Mouse (Mus musculus) CD8-positive naive resting alpha-beta T cell, adult 2 months (primary cell): ENCODE data around the gene Prokr2.

Experiments
- DNase-seq, 2 experiments: peaks; one replicate each; pipeline ENCODE4 v3.0.0; 2022; ENCODE audit warnings: low read depth in 2 of 2, low spot score in 2 of 2

The Prokr2 gene

DNA sequence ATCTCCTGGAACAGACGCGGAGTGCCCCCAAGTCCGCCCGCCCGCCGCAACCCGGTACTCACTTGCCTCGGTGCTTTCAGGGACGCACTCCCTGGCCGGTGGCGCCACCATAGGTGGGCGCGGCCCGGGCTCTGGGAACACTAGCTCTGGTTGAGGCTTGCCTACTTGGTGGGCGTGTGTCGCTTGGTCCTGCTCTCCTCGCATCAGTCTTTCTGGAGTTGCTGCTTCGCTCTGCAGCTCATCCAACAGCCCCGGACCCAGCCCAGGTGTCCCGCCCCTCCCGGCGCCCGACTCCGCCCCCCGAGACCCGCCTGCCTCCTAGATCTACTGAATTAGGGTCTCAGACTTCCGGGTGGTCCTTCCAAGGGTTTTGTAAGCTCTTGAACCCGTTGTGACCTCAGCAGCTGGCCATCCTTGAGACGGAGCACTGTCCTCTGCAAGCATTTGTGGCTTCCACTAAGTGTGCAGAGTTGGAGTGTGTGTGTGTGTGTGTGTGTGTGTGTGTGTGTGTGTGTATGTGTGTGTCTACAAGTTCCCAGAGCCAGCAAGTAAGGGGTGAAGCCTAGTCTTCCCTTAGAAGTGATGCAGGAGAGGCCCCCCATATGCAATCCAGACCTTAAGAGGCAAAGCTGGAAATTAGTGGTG lies at the start of gene Prokr2:
Prokr2 (minus strand) TSS at position 254 of the 645 bp plus-strand sequence.
- DNase-seq = no peak

DNA sequence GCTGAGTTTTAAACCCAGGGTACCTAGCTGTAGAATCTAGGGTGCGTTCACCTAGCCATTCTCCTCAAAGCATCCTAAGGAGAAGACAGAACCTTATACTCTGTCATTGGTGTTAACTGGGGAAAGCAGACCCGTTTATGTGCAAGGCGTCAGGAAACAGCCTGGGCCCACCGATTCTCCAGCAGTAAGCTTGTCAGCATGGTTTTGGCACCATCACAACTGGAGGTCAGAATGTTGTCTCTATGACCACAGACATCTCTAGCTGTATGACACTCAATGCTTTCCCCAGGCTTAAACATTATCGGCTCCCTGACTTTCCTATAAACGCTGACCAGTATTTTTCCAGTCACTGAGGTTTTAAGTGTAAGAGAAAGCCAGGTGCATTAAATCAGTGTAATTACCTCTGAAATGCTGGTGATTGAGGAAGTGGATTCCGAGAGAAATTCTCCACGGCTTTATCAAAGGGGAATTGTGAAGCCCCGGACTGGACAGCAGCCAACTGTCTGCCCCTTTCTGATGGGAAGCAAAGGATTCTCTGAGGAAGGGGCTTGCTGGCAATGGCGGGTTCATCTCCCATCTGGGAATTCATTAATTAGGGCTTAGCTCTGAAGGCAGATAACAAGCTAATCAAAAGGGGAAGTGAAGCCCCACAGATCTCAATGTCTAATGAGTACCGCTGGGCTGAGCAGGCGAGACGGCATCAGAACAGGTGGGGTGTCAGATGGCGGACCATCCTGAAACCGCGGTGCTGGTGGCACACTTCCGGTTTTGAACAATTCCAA lies 42.1 kb upstream of the Prokr2 start:
- no peak for DNase-seq

DNA sequence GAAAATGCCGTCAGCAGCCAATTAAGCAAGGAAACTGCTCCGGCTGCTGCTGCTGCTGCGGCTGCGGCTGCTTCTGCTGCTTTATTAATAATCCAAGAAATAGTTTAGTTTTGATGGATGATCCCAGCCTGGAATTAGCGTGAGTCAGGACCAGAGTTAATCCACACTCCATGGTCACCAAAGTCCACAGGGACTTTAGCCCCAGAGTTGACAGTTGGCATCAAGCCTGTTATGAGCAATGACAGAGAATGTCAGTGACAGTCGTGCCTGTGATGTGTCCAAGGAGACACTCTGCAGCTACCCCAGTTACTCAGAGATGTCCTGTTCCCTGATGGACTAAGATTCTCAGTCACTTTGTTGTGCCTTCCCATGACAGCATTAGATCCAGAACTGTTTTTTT lies 40.3 kb upstream of the Prokr2 start:
- DNase-seq = no peak

DNA sequence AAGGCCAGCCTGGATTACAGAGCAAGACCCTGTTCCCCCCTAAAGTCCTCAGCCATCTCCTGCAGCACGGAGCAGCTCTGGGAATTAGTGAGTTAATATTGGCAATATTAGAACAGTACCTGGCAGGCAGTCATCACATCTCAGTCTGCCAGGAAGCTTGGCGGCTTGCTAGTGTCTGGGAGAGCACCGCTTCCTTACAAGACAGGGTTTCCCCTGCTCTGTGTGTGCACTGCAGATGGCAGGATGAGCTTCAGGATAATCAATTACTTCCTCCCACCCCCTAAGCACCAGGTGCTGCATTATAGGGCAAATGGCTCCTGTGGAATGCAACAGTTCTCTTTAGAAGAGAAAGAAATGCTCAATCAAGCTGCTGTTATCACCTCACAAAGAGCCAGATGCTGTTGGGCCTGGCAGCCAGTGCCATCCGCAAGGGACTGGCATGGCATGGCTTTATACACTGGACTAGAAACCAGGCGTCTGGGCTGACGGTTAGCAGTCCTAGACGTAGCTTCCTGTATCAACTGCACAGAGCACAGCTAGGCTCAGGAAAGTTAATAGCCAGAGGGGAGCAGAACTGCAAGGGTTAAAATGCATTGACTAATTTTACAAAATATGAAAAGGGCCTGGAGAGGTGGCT lies 38.3 kb upstream of the Prokr2 start:
- DNase-seq = no peak

DNA sequence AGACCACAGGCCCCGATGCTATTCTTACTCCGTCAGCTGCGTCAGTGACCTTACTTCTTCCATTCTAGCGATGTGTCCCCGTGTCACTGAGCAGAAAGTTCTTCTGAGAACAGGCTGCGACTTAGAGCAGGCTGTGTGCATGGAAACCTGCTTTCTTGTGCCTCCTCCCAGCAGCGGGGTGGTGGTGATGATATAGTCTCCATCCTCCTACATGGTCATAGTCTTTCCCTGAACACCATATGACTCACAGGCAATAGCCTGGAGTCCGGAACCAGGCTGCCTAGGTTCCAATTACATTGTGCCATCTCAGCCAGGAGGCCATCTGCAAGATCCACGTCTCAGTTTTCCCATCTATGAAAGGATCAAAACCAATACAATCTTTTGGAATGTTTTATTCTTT lies 37.6 kb upstream of the Prokr2 start:
- no peak for DNase-seq

DNA sequence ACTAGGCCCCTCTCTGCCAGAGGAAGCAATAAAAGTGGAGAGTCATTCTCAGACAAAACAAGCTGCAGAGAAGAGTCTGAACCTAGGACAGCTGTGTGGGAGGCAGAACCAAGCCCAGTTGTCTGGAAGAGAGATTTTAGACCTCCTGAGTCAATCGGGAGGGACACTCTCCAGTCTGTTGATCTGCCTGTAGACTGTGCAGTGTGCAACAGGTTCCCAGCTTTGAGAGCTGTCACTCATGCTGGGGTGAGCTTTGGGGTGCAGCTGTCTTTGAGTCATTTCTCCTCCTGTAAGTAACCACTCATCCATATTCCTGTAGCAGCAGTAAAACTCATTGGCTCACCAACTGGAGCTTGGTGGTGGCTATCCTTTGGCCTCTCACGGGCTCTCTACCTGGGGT lies 33.2 kb upstream of the Prokr2 start:
- DNase-seq = no peak

DNA sequence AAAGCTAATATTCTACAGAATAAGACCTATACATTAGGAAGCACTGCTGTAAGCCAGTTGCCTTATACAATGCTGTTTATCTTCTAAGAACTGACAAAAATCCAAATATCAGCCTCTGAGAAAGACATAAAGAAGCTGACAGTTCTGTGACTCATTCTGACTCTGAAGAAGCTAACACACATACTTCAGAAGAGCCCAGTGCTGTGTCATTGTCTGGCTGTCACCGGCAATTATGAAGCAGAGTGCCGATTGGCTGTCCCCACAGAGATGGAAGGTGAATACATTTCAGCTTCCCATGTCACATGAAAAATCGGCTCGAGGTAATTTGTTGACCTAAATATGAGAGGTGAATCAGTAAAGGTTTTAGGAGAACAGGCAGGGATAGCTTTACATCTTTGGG lies 24.9 kb upstream of the Prokr2 start:
- DNase-seq = no peak

DNA sequence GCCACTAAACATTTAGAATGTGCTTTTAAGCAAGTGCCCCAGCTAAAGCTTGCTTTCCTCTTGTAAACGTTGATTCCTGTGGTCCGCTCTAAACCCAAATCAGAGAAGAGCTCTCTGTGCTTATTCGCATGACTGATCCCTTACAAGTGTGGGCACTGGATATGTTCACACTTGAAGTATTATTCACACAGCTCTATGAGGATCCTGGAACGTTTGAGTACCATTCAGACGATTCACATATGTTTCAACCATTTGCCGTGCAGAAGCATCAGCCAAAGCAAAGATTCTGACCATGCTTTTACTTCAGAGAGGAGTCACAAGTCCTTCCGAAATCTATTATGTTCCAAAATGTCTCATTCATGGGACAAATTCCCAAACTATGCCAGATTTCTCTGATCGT lies 12.9 kb upstream of the Prokr2 start:
- no peak for DNase-seq

DNA sequence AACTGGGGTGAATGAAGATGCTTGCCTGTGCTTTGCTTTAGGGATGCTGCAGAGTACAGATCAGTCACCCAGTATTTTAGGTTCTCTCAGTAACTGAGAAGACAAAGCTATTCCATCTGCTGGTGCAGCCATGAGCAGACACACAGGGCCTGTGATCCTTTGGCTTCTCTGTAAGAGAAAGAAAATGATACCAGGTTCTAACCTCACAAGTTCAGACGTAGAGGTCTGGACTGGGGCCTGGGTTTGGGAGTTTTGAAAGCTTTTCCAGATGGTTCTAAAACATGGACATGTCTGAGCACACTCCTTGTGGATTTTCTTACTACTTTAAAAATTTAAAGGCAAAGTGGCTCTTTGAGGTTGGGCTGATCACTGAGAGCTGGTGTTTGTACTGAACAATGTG lies 10.5 kb upstream of the Prokr2 start:
- DNase-seq = no peak

DNA sequence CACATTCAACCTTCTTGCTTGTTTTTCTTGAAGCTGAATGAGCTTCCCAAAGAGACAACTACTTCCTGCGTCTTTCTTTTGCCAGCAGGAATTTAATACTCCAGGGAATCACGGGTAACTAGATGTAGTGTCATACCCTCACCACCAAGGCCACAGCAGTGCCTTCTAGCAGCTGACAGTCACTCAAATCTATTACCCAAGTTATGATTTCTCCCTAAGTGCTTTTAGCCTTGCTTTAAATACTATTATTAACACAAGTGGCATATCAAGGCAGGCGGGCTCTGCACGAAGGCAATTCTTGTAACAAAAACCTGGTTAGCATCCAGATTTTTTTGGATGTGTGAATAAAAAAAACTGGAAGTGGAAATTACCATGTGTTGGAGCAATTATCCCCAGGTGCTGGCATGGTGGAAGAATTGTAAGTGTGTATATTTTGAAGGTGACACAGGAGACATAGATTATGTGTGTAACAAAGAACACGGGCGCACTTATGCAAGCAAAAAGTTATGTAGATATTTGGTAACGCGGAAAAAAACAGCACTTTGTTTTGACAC lies 5.4 kb upstream of the Prokr2 start:
- no peak for DNase-seq

DNA sequence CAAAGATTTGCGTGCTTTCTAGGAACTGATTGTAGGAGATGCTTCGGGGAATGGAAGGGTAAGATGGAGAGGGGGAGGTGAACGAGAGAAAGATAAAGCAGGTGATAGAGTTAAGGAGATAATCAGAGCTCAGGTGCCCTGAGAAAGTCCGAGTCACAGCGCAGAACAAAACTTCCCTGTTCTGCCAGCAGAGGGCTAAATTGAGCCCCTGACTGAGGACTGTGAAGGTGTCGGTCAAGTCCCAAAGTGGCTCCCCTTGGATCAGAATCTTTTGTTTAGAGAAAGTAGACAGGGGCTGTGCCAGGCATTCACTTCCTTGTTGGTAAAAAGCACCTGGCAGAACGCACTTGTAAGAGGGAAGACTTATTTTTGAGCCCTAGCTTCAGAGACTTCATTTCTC lies 4.3 kb upstream of the Prokr2 start:
- no peak for DNase-seq

DNA sequence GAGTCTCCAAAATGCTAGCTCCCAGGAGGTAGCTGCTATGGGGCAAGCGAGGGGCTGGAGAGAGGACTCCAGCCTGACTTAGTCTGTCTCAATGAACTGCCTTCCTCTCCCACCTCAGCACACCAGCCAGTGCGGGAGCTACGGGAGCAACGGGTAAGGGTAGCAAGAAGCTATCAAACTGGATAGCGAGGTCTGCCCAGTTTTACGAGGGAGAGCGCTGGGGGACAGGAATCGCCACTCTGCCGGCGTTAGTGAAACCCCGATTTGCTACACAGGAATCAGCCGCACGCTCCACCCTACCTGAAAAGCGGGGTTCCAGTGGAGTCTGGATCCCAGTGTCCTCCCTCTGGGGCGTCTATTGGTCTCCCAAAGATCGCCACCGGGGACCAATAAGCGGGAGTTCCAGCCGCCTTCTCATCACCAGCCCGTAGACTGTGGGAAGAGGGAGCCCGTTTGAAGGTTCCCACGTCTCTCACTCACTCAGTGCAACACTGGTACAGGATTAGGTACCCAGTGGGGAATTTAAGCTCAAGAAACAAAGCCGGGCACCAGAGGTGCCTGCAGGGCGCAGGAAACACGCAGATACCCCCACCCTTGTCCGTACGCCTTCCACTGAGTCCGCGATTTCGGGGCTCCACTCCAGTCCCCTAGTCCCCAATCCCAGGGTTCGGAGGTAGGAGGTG lies 595 bp downstream of the Prokr2 start:
- DNase-seq = no peak

DNA sequence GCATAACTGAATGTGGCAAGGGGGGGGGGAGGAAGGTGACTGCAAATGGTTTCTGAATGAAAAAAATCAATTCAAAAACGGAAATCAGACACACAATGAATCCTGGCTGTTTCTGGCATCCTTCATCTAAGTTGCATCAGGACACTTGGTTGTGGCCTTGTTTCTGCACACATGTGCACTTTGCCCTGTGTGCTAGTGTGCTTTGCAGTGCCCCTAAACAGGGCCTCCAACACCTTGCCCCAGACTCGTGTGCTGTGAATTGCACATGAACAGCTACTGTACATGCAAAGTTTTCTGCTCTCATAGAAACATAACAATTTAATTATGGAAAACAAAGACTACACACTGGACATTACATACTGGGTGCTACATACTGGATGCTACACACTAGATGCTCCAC lies 2.9 kb downstream of the Prokr2 start:
- DNase-seq = no peak

DNA sequence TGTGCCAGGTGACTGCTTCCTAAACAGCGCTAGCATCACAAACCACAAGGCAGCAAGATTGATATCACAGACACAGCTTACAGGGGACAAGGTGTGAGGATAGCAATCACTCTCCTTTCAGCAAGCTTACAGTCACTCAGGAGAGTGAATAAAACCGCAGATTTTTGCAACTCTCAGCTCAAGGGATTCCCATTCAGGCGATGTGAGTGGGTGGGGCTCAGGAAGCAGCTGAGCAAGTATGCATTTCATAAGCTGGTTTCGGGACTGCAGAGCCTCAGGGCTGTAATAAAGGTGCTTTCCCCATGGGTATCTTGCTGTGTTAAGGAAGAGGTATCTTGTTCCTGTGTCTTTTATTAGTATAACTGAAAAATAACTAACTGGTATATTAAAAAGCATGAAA lies 5.6 kb downstream of the Prokr2 start:
- no peak for DNase-seq

DNA sequence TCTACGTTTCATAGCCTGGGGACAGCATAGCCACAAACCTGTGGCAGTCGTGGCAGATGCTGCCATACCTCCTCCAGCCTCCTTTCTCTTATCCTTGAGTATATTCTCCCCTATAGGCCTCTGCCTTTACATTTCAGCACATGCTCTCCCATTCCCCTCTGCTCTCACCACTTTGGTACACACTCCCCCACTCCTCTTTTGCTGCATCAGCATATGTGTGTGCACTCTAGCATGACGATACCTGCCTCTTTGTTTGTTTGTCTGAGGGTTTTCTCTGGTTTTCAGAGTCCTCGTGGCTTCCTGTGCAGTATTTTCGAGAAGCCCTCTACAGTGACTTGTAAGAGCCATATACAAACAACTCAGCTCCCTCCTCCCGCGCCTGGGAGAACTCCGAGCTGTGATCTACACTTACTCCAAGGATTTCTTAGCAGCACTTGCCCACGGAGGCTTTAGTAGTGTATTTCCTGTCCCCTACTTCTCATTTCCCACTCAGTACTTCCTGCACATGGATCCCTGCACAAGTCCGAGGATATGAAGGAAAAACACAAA lies 6.6 kb downstream of the Prokr2 start:
- DNase-seq = no peak

DNA sequence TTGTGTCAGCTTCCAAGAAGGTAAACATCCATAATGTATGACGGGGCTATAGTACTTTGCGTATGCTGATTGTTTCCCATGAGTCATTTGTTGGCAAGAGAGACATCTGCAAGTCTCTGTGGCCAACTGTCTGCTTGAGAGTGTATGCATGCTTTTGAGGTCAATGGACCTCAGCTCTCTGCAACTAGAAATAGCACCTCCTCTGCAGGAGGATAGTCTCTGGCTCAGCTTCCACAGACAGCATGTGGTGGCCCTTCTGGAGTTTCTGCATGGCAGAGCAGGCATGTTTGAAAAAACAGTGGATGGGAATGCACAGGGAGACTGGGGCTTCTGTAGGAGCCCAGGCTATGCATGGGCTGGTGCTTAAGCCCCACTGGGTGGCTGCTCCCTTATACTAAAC lies 7.8 kb downstream of the Prokr2 start:
- DNase-seq = no peak

DNA sequence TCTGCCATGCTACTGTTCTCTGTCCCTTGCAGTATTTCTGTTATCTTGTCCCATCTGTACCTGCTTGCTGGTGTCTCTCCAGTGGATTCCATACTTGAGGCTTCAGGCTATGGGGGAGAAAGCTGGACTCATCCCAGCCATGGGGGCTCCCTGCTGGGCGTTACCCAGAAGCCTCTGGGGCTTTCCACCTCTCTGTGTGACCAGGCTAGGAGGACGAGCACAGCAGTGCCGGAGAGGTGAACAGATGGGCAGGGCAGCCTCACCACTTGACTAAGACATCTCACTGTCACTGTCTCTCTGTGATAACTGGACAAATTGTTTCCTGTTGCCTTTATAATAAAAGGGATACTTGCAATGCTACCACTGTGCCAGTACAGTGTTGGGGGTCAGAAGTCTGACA lies 9.5 kb downstream of the Prokr2 start:
- no peak for DNase-seq

DNA sequence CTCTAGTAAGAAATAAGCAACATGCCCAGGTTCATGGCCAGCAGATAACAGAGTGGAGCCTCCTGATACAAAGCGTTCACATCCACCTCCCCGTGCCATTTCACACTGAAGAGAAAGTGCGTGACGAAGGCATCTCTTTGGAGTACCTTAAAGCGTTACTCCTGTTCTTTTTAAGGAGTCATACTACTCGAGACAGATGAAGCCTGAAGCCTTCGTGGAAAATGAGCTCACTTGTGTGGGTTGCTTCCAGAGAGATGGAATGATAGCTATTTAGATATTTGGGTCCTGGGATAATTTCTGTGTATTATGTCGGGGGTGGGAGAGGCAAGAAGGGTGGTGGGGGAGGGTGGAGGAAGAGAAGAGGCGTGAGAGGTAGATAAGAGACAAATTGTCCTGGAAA lies 10.1 kb downstream of the Prokr2 start:
- DNase-seq = no peak

DNA sequence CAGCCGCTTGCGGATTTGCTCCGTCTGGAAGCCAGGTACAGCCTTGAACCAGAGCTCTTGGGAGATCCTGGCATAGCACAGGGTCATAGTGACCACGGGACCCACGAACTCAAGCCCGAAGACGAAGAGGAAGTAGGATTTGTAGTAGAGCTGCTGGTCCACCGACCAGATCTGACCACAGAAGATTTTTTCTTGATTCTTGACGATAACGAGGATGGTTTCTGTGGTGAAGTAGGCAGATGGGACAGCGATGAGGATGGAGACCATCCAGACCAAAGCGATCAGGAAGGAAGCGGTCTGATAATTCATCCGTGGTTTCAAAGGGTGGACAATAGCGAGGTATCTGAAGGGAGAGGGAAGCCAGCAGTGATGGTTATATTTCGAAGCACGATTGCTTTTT lies 11.5 kb downstream of the Prokr2 start:
- DNase-seq = no peak

DNA sequence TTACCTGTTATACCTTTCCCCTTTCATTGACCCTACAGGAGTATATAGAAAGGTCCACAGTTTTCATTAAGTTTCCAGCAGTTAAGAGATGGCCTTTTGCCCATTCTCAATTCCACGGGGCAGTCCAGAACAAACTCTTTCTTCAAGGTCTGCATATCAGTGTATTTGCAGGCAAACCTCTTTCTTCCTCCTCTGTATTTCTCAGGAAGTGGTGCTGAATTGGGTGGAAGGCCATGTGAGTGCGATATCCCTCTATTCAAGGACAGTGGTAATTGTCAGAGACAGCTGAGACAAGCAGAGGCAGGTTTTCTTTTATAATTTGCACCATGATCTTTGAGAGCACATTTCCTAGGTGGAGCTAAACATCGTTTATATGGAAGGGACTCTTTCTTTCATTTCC lies 16.8 kb downstream of the Prokr2 start:
- DNase-seq = no peak

DNA sequence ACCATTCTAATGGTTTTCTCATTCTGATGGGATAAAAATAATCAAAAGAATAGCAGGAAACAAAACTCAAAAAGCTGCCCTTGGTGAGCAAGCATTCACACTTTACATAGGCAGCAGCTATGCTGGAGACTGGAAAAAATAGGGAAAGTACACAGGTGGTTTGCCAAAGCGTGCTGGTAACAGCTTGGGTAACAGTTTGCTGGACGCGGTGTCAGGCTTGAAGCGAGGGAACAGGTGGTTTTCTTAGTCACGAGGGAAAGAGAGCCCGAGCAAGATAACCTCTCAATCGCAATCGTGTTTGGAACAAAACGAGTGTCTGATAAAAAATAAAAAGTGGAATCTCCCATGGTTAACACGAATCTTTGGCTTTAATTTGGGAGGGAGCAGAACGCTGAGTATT lies 41.4 kb downstream of the Prokr2 start:
- DNase-seq = no peak
